Mouse (Mus musculus): Measurements from ENCODE around the gene Hivep3. TPM values are rescaled to one million over a fixed set of nuclear protein-coding genes. Genes with fewer than 3 reads are reported as not detected.

Hivep3 gene
- polyA plus RNA-seq, 1 experiment from 2014 or later: 4.5 TPM

DNA sequence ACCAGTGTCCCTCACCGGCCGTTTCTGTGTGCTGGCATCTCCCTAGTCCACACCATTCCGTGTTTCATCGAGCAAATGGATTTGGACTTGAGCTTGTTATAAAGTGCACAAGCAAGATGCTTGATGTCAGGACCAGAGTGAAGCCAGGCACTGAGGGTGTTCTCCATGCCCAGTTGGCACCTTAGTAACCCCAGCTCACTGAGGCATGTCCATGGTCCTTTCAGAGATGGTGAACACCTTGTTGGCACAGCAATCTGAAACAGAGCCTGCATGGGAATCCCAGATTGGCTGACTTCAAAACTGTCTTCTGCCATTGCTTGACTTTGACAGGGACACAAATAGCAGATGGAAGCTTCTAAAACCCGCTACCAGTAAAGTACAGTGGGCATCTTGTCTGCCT, 252.5 kb downstream of the Hivep3 start:
- WGBS: 85% methylated on average over 5 of the region's 5 CpGs
- H3K27ac ChIP-seq: peak overlapping the region; percentile 40; the same call in 1 of the 2 replicates
- no peaks in the 10 kb centered on the region for H3K9me3 ChIP-seq (replicated peaks)

DNA sequence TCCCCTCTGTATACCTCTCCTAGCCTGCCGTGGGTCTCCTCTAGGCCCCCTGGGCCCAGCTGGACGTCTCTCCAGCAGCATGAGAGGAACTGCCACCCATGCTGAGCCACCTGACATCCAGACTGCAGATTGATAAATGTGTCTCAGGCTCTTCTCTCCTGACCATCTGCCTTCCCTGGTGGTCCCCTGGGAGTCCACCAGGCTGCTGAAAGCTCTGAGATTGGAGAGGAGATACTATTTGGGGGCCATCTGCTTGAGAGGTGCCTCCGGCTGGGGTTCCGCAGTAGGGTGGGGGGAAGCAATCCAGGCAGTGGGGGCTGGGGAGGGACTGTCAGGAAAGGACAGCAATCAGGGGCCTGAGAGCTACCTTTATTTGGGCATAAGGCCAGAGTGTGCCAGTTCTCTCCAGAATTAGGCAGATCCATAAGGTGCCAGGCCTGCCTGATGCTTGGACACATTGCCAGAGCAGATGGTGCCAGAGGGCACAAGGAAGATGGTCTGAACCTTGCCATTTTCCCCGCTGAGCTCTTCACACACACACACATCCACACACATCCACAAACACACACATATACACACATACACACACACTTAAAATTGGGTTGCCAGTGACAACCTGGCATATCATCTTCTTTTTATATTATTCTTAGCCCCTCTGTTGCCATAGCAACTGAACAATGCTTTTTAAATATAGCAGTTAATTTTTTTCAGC, 253.2 kb downstream of the Hivep3 start:
- Histone ChIP-seq H3K4me3 (no peak overlapping the region), H3K27me3 (no peaks in the 10 kb centered on the region; the same call in 1 of the 2 replicates), H3K9ac (peak overlapping the region; percentile 10; the same call in 1 of the 2 replicates), H3K27ac (peak overlapping the region; percentile 40), H3K4me1 (peaks cover 25% of the 10 kb centered on the region), H3K9me3 (replicated peaks) (no peaks in the 10 kb centered on the region), H3K36me3 (no peaks in the 10 kb centered on the region), H3K4me2 (replicated peaks) (no peak overlapping the region)
- ATAC-seq (ENCODE audit: low FRiP score): peak; percentile 57
- 41% methylated on average over 5 of the region's 5 CpGs for WGBS

More for the DNA sequence above, 252.5 kb downstream of the Hivep3 start:
- no peaks in the 10 kb centered on the region for H3K27me3 ChIP-seq
- H3K36me3 ChIP-seq: no peaks in the 10 kb centered on the region
- no peak for ATAC-seq (ENCODE audit: low FRiP score)
- H3K4me2 ChIP-seq (replicated peaks): no peak overlapping the region
- H3K4me1 ChIP-seq: peaks cover 25% of the 10 kb centered on the region
- no peak overlapping the region for H3K9ac ChIP-seq
- no peak overlapping the region for H3K4me3 ChIP-seq

DNA sequence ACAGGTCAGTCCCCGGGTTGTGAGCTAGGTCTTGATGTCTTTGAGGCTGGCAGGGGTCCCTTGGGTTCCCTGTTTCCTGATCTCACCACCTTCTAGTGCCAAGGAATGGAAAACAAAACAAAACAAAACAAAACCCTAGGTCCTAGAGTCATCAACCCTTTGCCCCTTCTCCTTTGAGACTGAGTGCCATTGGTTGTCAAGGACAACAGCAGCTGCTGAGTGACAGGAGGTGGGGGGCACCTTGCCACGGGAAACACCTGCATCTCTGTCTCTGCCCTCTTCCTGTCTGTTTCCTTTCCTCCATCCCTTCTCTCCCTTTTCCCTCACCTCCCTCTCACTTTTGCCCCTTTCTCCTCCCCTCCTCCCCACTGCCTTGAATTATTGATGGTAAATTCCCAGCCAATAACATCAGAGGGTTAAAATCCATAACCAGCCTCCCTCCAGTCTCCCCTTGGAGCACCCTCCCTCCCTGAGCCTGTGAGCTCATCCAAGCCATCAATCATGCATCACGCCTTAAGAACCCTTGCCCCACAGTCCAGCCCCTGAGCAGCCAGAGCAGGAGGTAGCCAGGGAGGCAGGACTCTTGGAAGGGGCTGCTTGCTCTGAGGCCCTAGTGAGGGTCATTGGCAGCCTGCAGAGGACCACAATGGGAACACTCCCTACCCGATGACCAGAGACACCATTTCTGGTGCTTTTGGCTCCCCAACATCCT, 253.9 kb downstream of the Hivep3 start:
- 28% methylated on average over 4 of the region's 4 CpGs for WGBS
- no peak; the same call in none of the 2 replicates for ATAC-seq (ENCODE audit: low FRiP score)
- H3K27me3 ChIP-seq: no peaks in the 10 kb centered on the region; the same call in 1 of the 2 replicates
- H3K4me2 ChIP-seq (replicated peaks): no peak overlapping the region
- H3K4me1 ChIP-seq: peaks cover 28% of the 10 kb centered on the region
- H3K9ac ChIP-seq: no peak overlapping the region
- no peak overlapping the region for H3K4me3 ChIP-seq
- peak overlapping the region; percentile 40; the same call in 1 of the 2 replicates for H3K27ac ChIP-seq
- no peaks in the 10 kb centered on the region for H3K9me3 ChIP-seq (replicated peaks)
- H3K36me3 ChIP-seq: no peaks in the 10 kb centered on the region

DNA sequence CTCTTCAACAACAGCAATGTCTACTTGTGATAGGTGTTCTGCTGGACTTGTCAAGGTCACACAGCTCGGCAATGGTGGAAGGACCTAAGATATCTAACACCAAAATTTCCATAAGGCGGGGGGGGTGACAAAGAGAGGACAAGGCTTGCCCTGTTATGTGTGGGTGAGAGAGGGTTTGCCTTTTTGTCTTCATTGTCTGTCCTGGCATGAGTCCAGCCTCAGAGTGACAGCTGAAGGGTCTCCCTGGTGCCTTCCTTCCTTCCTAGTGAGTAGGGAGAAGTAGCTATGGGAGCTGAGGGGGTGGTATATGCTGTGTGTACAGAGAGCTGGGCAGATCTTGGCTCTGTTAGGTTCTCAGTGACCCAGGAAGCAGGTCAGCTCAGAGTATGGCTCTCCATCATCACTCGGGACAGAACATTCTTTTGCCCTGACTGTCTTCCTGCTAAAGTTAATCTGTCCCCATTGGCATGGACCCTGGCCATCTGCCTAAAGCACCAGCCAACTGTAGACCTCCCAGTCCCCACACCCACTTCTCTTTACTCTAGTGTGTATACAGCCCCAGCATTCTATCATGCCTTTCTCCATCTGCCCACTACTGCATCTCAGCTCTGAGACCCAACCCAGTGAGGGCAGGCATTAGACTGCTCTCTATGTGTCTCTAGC, 255.6 kb downstream of the Hivep3 start:
- 65% methylated on average over 3 of the region's 3 CpGs for WGBS
- H3K27me3 ChIP-seq: no peaks in the 10 kb centered on the region; the same call in 1 of the 2 replicates
- no peak for ATAC-seq (ENCODE audit: low FRiP score)
- no peak overlapping the region for H3K4me2 ChIP-seq (replicated peaks)
- H3K4me3 ChIP-seq: no peak overlapping the region
- H3K36me3 ChIP-seq: no peaks in the 10 kb centered on the region
- H3K27ac ChIP-seq: no peak overlapping the region
- H3K9ac ChIP-seq: no peak overlapping the region
- H3K9me3 ChIP-seq (replicated peaks): no peaks in the 10 kb centered on the region
- H3K4me1 ChIP-seq: peaks cover 28% of the 10 kb centered on the region

DNA sequence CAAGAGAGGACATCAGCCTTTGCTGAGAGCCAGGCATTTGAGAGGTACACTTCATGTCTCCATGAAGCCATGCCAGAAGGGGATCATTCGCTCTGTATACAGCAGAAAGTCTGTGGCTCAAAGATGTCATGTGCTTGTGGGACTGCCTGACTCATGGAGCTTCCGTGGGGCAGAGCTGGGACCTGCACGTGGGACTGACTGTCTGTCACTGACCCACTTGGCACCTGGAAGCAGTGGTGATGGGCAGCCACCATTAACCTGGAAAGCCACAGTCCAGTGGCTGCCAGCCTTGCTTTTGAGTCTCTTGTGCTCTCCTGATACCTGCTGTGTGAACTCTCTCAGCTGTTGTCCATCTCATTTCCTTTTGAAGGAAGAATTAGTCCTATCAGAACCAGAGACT, 256.8 kb downstream of the Hivep3 start:
- H3K4me3 ChIP-seq: no peak overlapping the region
- no peaks in the 10 kb centered on the region for H3K9me3 ChIP-seq (replicated peaks)
- no peak overlapping the region for H3K27ac ChIP-seq
- WGBS: 79% methylated on average over 3 of the region's 3 CpGs
- H3K36me3 ChIP-seq: no peaks in the 10 kb centered on the region
- H3K27me3 ChIP-seq: no peaks in the 10 kb centered on the region; the same call in 1 of the 2 replicates
- peaks cover 28% of the 10 kb centered on the region for H3K4me1 ChIP-seq
- H3K9ac ChIP-seq: no peak overlapping the region
- ATAC-seq (ENCODE audit: low FRiP score): no peak
- H3K4me2 ChIP-seq (replicated peaks): no peak overlapping the region

DNA sequence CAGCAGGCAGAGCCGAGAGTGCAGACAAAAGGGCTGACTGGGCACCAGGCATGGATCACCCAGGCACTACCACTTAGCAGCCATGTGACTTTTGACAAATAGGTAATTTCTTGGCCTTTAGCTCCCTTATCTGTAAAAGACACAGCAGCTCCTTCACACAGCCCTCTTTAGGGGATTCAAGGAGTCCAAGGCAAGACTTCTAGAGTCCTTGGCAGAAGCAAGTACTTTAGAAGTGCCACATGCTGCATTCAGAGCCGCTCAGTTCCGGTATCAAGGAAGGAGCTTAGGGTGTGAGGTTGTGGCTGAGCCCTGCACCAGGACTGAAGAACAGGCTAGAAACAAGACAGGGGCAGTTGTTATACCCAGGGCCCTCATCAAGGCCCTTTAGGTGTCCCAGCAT, 257.3 kb downstream of the Hivep3 start:
- no peak for ATAC-seq (ENCODE audit: low FRiP score)
- H3K9me3 ChIP-seq (replicated peaks): no peaks in the 10 kb centered on the region
- no peak overlapping the region for H3K4me2 ChIP-seq (replicated peaks)
- H3K36me3 ChIP-seq: no peaks in the 10 kb centered on the region
- H3K27ac ChIP-seq: no peak overlapping the region
- no peak overlapping the region for H3K9ac ChIP-seq
- H3K27me3 ChIP-seq: no peaks in the 10 kb centered on the region; the same call in 1 of the 2 replicates
- H3K4me3 ChIP-seq: no peak overlapping the region
- peaks cover 28% of the 10 kb centered on the region for H3K4me1 ChIP-seq
- WGBS: 81% methylated on average over 3 of the region's 3 CpGs

DNA sequence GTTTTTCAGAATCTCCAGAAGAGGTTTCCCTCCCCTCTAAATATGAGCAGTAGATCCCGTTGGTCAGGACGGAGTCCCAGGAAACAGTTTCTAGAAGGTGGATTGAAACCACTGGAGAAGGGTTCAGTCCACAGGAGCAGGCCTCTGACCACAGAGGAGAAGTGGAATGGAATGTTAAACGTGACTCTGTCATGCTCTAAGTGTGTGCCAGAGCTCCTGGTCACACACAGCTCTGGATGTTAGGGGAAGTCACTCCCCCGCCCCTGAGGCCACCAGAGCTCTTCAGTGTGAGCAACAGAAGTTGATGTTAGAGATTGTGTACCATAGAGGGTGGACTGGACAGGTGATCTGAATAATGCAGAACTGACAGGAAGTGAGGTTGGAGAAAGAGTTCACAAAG, 258.2 kb downstream of the Hivep3 start:
- WGBS: 81% methylated on average over 4 of the region's 4 CpGs
- no peak overlapping the region for H3K4me2 ChIP-seq (replicated peaks)
- H3K4me1 ChIP-seq: peaks cover 23% of the 10 kb centered on the region
- no peaks in the 10 kb centered on the region for H3K9me3 ChIP-seq (replicated peaks)
- no peak for ATAC-seq (ENCODE audit: low FRiP score)
- H3K36me3 ChIP-seq: no peaks in the 10 kb centered on the region
- no peak overlapping the region for H3K4me3 ChIP-seq
- H3K27me3 ChIP-seq: no peaks in the 10 kb centered on the region; the same call in 1 of the 2 replicates
- no peak overlapping the region for H3K9ac ChIP-seq
- no peak overlapping the region for H3K27ac ChIP-seq

DNA sequence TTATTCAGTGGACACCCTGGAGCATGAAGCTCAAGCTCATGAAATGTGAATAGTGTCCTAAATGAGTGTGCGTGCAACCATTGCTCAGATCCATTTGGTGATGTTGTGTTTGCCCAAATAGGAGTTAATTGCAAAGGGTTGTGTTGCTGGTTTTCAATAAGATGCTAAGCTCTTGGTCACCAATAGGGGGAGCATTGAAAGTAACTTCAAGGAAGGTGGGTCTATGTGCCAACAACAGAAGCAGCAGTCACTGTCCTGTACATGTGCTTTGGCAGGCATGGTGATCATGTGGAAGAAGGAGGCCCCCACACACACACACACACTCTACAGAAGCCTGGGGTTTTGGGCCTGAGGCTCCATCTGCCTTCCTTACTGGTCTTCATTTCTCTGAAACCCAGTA, 262.8 kb downstream of the Hivep3 start:
- H3K27ac ChIP-seq: no peak overlapping the region
- H3K36me3 ChIP-seq: no peaks in the 10 kb centered on the region
- H3K4me2 ChIP-seq (replicated peaks): no peak overlapping the region
- H3K9me3 ChIP-seq (replicated peaks): no peaks in the 10 kb centered on the region
- no peak overlapping the region for H3K4me3 ChIP-seq
- 94% methylated on average over 1 of the region's 1 CpGs for WGBS
- H3K27me3 ChIP-seq: peaks cover 2% of the 10 kb centered on the region; the same call in 1 of the 2 replicates
- no peak overlapping the region for H3K9ac ChIP-seq
- ATAC-seq (ENCODE audit: low FRiP score): no peak
- 0 out of 2 replicates have a peak, but pooled peaks cover 5% of the 10 kb centered on the region for H3K4me1 ChIP-seq

DNA sequence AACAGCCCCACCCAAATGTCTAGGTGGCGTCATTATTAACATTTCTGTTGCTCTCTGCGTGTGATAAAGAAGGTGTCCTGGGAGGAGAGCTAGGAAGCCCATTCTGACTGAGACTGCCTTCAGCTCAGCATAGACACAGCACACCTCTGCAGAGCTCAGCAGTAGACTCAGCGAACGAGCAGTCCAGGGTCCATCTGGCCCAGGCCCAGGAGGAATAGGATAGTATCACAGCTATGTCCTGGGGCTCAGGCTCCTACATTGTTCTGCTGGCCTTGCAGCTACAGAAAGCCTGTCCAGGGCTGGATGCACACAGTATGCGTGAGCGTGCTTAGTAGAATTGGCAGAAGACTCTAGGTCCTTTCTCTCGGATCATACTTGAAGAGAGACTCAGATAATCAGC, 263.8 kb downstream of the Hivep3 start:
- Histone ChIP-seq H3K4me3 (no peak overlapping the region), H3K9me3 (replicated peaks) (no peaks in the 10 kb centered on the region), H3K9ac (no peak overlapping the region), H3K27me3 (0 out of 2 replicates have a peak, but pooled peaks cover 2% of the 10 kb centered on the region), H3K4me1 (0 out of 2 replicates have a peak, but pooled peaks cover 2% of the 10 kb centered on the region), H3K4me2 (replicated peaks) (no peak overlapping the region), H3K36me3 (no peaks in the 10 kb centered on the region), H3K27ac (no peak overlapping the region)
- WGBS: 91% methylated on average over 7 of the region's 7 CpGs
- ATAC-seq (ENCODE audit: low FRiP score): no peak

DNA sequence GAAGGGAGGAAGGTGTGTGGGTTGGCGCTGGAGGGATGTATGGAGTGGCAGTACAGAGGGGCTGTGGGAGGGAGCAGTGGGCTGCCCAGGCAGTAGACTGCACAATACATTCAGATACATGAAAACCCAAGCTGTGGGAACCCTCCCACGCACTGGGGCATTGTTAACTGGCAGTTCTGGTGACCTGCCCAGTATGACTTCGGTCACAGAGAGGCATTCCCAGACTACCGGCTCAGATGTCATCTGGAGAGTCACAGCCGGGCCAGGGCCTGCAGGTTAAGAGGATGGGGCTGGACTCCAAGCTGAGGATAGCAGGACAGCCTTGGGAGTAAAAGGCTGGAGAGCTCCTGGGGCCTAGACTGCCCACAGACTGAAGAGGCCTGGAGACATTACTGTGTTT, 265.3 kb downstream of the Hivep3 start:
- H3K4me1 ChIP-seq: 0 out of 2 replicates have a peak, but pooled peaks cover 2% of the 10 kb centered on the region
- H3K9me3 ChIP-seq (replicated peaks): no peaks in the 10 kb centered on the region
- no peak overlapping the region for H3K27ac ChIP-seq
- H3K36me3 ChIP-seq: no peaks in the 10 kb centered on the region
- no peak overlapping the region for H3K4me2 ChIP-seq (replicated peaks)
- WGBS: 49% methylated on average over 5 of the region's 5 CpGs
- H3K27me3 ChIP-seq: 0 out of 2 replicates have a peak, but pooled peaks cover 2% of the 10 kb centered on the region
- ATAC-seq (ENCODE audit: low FRiP score): no peak
- H3K9ac ChIP-seq: no peak overlapping the region
- no peak overlapping the region for H3K4me3 ChIP-seq

DNA sequence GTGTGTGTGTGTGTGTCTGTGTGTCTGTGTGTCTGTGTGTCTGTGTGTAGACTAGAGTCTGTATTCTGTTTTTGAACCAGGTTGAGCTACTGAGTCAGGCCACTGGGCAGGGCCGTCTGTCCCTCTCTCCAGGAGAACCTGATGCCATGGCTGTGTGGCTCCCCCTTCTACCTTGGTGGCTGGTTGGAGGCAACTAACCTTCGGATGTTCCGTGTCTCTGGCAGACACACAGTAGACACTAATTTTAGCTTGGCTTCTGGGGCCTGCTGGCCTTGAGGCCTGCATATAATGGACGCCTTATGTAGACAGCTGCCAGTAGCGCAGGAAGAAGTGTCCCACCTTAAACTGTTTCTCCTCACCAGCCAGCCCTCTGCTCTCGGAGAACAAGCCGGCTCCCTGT, 267.3 kb downstream of the Hivep3 start:
- H3K27ac ChIP-seq: no peak overlapping the region
- H3K4me3 ChIP-seq: no peak overlapping the region
- no peak overlapping the region for H3K9ac ChIP-seq
- no peaks in the 10 kb centered on the region for H3K9me3 ChIP-seq (replicated peaks)
- H3K4me2 ChIP-seq (replicated peaks): no peak overlapping the region
- no peak for ATAC-seq (ENCODE audit: low FRiP score)
- no peaks in the 10 kb centered on the region for H3K36me3 ChIP-seq
- H3K27me3 ChIP-seq: 0 out of 2 replicates have a peak, but pooled peaks cover 2% of the 10 kb centered on the region
- H3K4me1 ChIP-seq: 0 out of 2 replicates have a peak, but pooled peaks cover 2% of the 10 kb centered on the region
- 72% methylated on average over 7 of the region's 7 CpGs for WGBS

DNA sequence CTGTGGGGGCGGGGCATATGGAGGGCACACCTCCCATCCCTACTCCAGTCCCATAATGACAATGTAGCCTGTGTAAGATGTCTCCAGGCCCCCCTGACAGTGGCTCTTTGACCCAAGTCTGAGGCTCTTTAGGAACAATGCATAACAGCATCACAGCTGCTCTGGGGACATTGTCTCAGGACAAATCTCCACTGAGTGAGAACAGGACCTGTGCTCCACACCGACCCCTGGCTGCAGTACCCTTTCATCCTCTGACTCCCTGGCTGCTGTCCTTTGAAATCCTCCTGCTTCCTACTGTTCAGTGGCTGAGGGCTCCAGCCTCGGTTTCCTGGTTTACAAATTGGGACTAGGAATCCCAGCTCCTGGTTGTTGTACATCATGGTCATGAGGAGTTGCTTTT, 269.4 kb downstream of the Hivep3 start:
- Histone ChIP-seq H3K4me3 (no peak overlapping the region), H3K4me2 (replicated peaks) (no peak overlapping the region), H3K4me1 (0 out of 2 replicates have a peak, but pooled peaks cover 2% of the 10 kb centered on the region), H3K27ac (no peak overlapping the region), H3K9ac (no peak overlapping the region), H3K27me3 (no peaks in the 10 kb centered on the region), H3K36me3 (no peaks in the 10 kb centered on the region), H3K9me3 (replicated peaks) (no peaks in the 10 kb centered on the region)
- no peak for ATAC-seq (ENCODE audit: low FRiP score)
- 43% methylated on average over 3 of the region's 3 CpGs for WGBS
